Mouse (Mus musculus): ENCODE results near the gene Arhgef3.

The Arhgef3 gene

DNA sequence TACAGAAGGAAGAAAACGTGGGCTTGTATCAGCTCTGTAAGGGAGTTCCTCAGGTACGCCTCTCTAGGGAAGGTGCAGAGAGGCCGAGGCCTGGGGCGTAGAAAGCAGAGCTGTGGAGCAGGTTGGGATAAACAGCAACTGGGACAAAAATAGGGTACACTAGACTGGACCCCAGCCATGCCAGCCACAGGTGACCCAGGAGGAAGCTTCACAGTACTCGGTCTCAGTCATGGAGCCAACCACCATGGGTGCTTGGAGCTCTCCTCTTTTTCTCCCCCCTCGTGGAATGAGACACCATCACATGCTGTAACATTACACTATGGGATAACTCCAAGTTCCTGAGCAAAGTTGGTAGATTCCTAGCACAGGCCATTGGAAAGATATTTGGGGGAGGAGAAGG is 201.0 kb downstream of the Arhgef3 start:
- DNase-seq (ENCODE audit: low spot score): no peak

DNA sequence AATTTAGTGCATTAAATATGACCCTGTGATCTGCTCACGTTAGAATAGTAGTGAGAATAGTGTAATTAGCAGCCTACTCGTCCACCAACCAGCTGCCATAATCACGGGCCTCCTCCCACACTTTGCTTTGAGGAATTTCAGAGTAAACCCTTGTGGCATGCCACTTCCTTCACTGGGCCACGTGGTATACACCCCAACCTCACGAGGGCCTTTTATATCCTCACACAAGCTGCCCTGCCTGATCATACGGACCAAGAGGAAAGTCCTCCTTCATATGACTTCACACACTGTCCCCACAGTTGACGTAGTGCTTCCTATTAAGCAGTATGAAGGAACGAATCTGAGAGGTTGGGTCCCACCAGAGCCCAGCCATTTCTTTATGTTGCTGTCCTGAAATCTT is 202.4 kb downstream of the Arhgef3 start:
- no peak for DNase-seq (ENCODE audit: low spot score)

DNA sequence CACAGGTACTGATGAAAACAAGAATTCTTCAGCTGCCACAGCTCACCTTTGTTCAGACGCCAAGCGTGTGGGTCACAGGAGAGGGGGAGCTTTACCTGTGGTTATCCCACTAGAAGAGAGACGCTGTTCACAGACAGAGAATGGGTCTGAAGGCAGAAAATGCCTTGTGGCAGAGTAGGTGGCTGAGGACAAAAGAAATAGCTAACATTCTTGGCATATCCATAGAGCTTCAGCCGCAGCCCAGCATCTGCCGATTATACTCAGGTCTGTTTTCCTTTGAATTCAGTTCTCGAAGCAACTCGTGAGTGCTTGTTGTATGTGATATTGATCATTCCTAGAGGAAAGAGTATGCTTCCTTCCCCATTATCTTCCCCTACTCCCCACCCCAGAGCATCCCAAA is 204.7 kb downstream of the Arhgef3 start:
- DNase-seq (ENCODE audit: low spot score): no peak

DNA sequence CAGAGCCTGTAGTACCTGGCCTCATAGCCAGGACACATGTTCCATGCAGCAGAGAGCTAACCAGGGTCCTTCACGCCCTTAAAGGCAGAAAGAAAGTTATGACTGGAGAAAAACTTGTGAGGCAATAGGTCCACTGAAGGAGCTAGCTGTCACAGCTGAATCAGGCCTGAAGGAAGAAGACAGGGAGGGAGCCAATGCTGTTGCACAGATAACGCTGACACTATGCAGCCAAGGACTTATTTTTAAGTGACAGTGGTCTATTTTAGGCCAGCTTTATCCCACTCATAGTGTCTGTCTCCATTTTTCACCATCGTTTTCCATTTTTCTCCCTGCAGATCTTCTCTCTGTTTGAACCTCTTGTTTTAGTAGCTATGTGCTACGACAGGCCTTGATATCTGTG is 207.3 kb downstream of the Arhgef3 start:
- no peak for DNase-seq (ENCODE audit: low spot score)

DNA sequence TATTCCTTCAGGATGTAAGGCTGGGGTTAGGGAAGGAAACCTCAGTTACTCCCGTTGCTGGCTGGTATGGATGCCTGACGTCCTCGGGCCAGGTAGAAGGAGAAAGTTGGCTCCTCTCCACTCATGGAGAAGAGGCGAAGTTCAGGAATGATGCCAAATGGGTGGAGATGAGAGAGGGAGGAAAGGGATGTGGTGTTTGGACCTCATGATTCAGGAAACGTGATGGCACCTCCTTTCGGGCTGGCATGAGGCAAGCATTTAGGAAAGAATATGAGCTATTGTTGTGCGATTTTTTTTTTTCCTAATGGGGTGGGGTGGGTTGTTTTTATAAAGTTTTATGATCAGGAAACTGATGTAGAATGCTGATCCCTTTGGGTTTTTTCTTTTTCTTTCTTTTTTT is 210.0 kb downstream of the Arhgef3 start:
- DNase-seq (ENCODE audit: low spot score): no peak

DNA sequence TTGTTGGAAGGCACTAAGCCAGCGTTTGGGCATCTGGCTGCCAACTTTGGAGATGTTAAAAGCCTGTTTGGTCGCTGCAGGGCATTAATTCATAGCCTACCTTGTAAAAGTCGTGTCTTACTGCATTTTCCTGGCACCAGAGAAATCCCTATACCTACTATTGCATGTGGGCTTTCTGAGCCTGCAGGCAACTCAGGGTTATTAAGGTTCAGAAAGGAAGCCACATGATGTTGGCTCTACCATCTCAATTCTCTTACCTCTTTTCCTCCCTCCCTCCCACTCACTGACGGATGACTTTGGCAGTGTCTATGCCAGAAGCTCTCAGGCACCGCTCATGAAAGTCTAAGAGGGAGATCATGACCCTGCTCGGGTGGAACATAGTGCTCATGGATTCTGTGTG is 210.8 kb downstream of the Arhgef3 start:
- no peak for DNase-seq (ENCODE audit: low spot score)

DNA sequence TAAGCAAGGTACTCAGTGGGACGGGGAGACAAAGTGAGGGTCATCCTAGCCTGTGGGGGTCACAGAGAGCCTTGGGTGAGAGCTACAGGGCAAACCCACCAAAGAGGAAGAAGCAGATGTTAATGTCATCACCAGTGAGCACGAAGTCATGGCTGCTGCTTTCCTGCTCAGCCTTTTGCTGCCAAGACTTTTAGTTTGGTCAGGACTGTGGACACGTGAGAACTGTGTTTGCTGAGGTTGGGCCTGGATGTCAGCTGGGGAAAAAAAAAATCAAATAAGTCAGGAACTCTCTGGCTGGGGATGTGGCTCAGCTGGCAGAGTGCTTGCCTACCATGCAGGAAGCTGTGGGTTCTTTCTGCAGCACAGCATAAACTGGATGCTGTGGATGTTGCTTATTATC is 213.2 kb downstream of the Arhgef3 start:
- no peak for DNase-seq (ENCODE audit: low spot score)

DNA sequence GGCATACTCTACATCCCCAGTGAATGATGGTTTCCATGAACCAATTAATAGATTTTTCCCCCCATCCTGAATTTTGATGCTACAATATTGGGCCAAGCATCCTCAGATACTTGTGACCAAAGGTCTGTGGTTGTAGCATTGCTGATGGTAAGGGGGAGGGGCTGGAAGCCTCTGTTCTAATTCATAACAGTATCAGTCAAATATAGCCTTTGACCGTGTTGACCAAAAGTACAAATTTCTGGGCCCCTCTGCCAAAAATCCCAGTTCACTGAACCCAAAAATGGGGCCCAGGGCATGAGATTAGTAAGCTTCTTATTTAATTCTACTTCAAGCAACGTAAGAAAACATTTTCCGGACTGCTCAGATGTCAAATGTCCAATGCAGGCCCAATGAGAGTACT is 214.3 kb downstream of the Arhgef3 start:
- DNase-seq (ENCODE audit: low spot score): no peak

DNA sequence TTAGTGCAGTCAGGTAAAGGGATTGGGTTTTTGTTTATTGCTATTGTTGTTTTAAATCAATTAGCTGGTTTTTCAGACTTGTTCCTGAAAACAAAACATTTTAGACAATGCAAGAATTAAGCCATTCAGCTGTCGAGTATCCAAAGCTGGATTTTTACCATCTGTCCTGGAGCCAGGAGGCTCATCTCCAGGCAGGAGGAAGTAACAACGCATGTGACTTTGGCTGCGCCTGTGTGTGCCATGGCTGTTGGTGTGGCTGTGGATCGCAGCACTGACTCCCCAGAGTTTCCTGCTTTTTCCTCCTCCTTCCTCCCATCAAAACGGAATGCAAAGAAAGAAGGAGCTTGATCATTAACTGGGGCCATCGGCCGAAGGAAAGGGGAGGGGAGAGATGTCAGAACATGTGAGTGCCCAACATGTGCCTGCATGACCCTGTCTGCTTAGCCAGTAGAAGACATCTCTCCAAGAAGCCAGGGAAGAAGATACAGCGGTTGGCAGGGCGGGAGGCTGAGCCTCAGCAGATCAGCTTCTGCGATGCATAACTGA is 216.9 kb downstream of the Arhgef3 start:
- DNase-seq (ENCODE audit: low spot score): no peak

DNA sequence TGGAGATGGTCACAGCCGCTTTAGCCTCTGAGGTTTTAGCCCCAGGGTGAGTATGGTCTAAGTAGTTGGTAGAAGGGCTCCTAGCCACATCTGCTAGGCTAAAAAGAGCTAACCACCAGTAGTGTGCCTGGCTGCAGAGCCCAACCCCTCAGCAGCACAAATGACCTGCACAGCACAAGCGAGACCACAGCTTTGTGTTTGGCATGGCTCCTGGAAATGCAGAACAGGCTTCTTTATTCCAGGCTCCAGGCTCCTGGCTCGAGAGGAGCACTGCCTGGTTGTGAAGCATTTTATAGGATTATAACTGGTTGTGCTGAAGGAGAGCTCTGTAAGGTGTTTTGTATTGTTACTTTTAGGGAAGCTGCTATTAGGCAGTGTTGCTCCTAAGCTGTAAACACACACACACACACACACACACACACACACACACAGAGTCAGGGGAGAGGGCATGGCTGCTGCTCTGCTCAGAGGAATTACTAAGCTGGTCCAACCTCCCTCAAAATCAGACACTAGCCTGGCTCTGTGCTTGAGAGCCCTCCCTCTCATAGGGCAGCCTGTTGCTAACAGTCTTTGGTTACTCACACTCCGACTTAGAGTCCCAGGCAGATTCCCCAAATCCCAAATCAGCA is 217.8 kb downstream of the Arhgef3 start:
- DNase-seq (ENCODE audit: low spot score): no peak

DNA sequence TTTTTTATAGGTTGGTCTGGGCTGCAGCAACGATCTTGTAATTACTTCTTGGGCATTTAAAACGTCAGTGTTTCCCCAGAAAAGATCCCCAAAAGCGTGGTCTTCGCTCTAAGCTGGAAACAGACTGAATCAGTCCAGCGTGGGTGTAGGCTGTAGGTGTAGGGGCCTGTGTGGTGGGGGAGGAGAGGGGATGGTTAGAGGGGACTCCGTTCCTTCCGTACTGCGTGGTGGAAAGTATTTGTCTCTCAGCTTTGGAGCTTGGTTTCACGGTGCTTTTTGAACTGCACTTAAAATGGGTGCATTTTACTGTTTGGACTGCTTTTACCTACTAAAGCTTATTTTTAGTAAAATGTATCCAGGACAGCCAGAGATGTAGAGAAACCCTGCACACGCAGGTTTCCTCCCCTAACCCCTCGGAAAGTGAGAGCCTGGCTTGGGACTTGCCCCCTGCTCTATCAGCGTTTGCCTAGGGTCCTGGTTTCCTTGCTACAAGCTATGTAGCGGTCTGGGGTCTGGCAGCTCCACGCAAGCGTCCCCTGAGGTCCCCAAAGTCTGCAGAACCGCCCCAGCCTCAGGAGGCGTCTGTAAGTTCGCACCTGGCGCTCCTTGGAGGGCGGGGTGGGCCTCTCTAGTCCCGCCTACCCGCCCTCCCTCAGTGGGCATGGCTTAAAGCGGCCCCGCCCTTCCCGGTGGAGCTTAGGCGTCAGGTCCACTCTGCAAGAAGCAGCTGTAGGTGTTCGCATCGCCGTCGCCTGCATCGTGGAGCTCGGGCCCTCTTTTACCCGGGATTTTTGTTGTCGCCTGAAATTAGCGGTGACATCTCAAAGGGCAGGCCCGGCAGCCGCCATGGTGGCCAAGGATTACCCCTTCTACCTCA is 220.9 kb downstream of the Arhgef3 start:
- peak; percentile 89 for DNase-seq (ENCODE audit: low spot score)

DNA sequence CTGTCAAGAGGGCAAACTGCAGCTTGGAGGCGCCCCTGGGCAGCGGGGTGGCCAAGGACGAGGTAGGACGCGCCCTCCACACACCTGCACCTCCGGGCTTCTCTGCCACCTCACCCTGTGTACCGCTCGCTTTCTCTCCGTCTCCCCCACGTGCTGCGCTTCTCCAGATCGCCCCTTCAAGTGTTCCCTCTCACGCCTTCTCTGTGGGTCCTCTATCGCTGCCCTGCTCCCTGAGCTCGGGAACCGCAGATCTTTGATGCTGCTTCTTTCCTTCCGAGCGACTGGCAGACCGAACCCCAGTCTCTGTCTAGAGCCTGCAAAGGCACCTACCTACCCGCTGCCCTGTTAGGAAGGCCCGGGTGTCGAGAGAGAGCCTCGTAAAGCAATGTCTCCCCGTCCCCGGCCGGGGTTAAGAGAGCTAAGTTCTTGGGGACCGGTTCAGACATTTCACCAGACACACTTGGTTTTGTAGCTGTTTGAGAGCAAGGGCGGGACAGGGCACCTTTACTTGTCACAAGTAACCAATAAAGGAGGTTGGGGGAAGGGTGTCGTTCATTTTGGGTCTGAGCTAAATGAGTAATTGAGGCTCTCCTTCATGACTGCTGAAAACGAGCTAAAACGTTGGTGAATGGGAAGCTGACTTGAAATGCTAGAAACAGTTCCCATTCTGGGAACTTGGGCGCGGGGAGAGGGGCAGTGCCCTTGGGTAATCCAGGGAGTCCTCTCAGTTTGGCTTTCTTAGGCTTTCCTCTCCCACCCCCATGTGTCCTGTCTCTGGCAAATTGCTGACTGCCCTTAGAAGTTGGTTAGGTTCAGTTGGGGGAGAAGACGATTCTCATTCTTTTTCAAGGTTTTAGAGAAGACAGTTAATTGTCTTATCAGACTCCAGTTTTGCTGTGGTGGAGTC is 221.8 kb downstream of the Arhgef3 start:
- DNase-seq (ENCODE audit: low spot score): no peak

DNA sequence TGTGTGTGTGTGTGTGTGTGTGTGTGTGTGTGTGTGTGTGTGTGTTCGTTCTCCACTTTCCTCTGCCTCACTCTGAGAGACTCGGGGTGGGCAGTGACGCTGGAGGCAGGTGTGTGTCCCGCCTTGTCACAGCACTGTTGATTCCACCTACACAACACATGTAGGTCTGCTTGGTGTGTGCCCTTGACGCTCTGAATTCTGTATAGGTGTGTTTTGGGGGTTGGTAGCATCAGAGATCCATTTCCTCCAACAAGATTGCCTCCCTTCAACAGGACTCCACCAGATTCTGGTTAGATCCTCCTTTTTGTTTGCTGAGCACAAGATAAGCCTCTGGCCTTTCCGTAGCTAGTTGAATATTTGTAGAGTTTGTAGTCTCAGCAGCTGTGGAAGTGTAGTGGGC is 222.5 kb downstream of the Arhgef3 start:
- DNase-seq (ENCODE audit: low spot score): no peak

DNA sequence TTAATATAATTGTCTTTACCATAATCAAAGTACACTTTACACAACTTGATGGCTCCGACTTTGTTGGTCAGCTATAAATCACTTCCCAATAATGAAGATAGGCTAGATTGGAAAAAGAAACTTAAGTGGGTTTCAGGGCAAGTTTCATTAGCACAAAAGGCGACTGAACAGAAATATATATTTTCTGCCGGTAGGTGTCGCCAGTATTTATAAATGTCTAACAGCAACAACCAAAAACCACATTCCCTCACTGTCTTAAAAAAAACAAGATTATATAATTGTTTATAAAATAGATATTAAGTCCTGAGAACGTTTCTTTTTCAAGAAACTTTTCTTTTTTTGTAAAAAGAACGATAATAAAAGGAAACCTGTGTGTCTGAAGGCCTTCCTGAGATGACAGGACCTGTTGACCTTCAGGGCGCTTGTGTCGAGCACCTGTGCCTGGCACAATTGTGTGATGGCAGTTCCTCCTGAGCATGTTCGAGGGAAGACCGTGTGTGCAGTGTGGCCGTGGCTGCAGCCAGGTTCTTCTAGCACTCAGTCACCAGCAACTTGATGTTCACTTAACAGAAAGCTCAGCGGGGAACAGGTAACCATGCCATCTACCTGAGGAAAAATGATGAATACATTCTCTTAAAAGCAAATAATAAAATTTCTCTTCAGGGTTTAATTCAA is 223.5 kb downstream of the Arhgef3 start:
- DNase-seq (ENCODE audit: low spot score): peak; percentile 50

DNA sequence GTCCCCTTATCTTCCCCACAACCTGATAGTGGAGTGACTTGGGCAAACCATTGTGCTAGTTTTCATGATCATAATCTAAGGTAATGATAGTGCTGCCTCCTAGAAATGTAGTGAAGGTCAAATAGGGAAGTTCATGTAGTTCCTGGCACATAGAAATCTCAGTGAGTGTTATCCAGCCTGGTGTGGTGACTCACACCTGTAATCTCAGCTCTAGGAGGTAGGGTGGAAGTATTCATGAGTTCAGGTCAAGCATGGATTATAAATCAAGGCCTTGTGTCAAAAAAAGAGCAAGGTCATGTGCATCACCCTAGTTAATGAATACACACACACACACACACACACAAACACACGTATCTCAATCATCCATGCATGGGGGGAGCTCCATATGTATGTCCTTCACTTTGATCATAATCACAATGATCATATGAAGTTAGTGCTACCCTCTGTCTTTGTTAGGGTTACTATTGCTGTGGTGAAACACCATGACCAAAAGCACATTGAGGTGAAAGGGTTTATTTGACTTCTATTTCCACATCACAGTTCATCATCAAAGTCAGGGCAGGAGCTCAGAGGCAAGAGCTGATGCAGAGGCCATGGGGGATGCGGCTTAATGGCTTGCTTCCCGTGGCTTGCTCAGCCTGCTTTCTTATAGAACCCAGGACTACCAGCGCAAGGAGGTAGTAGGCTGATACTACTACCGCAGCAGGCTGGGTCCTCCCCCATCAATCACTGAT is 226.2 kb downstream of the Arhgef3 start:
- no peak for DNase-seq (ENCODE audit: low spot score)

DNA sequence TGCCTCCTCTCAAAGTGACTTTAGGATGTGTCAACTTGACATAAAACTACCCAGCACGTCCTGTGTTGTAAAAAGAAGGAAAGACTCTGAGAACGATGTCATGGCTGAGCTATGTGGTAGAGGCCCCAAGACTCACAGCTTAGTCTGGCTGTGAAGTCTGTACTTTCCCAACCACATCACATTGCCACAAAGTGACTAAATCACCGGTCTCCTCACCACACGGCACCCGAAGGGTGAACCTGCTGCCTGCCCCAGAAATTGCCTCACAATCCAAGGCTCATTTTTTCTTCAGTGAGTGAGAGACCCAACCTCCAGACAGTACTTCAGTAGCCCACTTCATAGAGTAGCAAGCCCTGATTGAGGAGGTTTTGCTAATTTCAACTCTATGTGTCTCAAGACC is 226.8 kb downstream of the Arhgef3 start:
- DNase-seq (ENCODE audit: low spot score): no peak

DNA sequence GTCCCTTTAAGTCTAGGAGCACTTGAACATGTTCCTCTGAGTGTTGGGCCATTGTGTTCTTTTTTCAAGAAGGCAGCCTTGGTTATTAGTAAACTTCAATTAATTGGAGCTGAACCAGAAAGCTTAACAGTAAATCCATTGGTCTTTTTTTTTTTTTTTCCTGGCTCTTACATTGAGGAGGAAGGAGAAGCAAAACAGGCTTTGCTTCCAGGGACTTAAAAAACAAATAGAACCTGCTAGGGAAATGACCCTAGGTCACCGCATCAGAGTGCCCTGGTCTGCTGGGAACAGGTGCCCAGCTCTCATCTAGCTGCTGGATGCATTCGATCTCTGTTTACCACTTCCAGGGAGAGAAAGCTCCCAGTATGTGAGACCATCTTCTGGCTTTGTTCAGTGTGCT is 227.8 kb downstream of the Arhgef3 start:
- no peak for DNase-seq (ENCODE audit: low spot score)

DNA sequence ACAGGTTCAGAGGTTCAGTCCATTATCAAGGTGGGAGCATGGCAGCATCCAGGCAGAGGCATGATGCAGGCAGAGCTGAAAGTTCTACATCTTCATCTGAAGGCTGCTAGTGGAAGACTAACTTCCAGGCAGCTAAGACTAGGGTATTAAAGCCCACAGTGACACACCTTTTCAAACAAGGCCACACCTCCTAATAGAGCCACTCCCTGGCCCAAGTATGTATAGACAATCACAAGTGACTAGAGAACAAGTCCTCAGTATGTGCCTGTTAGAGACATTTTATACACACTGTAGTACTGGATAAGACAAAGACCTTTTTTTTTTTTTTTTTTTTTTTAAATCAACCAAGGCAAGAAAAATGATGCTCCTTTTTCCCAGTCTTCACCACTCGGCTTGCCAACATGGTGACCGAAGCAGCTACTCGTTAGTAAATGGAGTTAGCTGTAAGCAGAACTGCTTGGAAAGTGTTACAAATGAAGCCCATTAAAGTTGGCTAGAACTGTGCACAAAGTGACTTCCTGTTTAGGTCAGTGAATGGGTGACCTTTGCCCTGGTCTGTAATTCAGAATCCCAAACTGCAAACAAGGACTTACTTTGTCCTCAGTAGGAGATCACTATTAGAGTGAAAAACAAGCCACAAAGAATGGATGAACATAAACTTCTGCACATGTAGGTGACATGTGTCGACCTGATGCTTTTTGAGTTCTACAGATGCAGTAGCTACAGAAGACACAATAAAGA is 229.7 kb downstream of the Arhgef3 start:
- DNase-seq (ENCODE audit: low spot score): no peak

DNA sequence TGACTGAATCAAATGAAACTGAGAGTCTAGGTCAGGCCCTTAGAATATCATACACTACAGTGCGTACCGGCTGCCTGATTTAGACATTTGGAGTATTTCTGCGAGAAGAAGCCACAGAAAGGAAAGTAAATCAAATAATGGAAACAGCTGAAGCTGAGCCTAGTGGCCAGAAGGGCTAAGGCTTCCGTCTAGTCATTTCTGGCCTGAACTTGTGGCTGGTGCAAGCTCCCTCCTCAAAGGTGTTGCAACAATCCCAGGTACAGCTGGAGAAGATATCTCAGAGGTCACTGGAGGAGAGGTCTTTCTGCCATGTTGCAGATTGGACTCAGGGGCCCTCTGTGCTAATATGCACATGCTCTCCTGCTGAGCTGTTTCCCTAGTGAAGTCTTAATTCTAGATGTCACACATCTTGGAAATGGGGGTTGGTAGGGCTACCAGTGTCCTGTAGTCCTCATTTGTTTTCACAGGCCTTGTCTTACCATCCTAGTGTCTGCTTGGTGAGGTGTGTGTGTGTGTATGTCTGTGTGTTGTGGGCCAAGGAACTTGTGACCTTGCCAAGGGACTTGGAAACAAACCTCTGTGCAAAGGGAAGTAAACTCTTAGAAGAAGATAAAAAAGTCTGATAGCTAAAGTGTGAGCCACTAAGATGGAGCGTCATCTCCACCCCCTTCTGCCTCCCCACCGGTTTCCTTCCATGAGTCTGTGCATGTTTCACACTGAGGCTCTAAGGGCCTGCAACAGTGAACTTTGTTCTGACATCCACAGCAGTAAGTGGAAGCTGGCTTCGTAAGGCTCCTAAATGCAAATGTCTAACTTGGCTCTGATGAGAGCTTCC is 230.6 kb downstream of the Arhgef3 start:
- no peak for DNase-seq (ENCODE audit: low spot score)

DNA sequence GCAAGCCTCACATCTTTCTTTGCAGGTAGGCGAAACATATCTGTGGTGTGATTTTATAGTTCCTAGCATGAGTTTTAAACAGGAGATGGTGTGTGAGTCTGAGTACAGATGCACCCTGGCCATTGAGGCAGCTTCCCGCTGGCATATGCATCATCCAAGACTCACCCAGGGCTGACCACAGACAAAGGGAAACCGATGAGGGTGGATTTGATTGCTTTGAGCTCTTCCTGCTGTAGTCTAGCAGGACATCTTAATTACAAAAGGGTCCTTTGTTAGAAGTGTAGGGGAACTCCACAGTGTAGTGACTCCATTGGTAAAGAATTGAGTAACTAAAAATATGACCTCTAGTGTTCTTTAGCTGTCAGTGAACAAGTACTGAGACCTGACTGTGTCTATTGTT is 232.5 kb downstream of the Arhgef3 start:
- DNase-seq (ENCODE audit: low spot score): no peak
